Mouse (Mus musculus): Measurements from ENCODE around the gene Tectb. TPM values are rescaled to one million over a fixed set of nuclear protein-coding genes. Genes with fewer than 3 reads are reported as not detected.

The Tectb gene
- polyA plus RNA-seq (2011; ENCODE audit: insufficient read length, low read depth, missing spikeins), result not detected in 2 replicates

DNA sequence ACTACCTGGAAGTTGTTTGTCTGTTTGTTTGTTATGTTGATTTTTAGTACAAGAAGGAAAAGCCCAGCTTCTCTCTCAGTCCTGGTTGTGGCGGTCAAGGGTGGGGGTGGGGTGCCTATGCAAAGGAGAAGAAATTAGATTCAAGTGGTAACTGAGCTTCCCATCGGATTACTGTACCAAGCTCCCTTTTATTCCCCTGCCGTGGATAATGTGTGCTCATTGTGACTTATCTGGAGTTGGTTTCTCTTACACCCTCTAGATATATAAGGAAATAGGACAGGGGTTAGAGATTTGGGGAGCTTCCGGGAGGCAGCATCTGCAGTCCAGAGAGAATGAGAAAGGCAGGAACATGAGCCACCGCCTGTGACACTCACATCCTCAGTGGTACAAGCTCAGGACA lies at the start of gene Tectb:
Gene Tectb (plus strand): TSS at position 301 of the 400 bp plus-strand sequence.
- Histone ChIP-seq H3K4me1 (ENCODE audit: control insufficient read depth, insufficient read depth, low read length) (no peaks in the 10 kb centered on the region), H3K27ac (ENCODE audit: insufficient read depth, low read length) (no peak within 1 kb of the TSS), H3K4me3 (ENCODE audit: insufficient read depth, low read length) (no peak within 1 kb of the TSS)
- TF ChIP-seq CTCF (IDR thresholded peaks at IDR 0.05; ENCODE audit: borderline replicate concordance, insufficient read depth, low read length), result no peak
- no peak for TF ChIP-seq POLR2A (IDR thresholded peaks at IDR 0.05; ENCODE audit: low read depth, low read length)

- Histone ChIP-seq H3K4me1 (ENCODE audit: control insufficient read depth, insufficient read depth, low read length) (no peaks in the 10 kb centered on the region), H3K4me3 (ENCODE audit: insufficient read depth, low read length) (no peak overlapping the region)
- TF ChIP-seq POLR2A (IDR thresholded peaks at IDR 0.05; ENCODE audit: low read depth, low read length) (no peak), CTCF (IDR thresholded peaks at IDR 0.05; ENCODE audit: borderline replicate concordance, insufficient read depth, low read length) (no peak)
These were observed 48.8 kb upstream of the Tectb start for GRCm38 (mm10) chr19:55131747-55132146.

GRCm38 (mm10) chr19:55132476-55132875 lies 48.1 kb upstream of the Tectb start:
- H3K4me3 ChIP-seq (ENCODE audit: insufficient read depth, low read length), result no peak overlapping the region
- TF ChIP-seq POLR2A (IDR thresholded peaks at IDR 0.05; ENCODE audit: low read depth, low read length) (no peak), CTCF (IDR thresholded peaks at IDR 0.05; ENCODE audit: borderline replicate concordance, insufficient read depth, low read length) (no peak)
- no peak overlapping the region for H3K27ac ChIP-seq (ENCODE audit: insufficient read depth, low read length)
- H3K4me1 ChIP-seq (ENCODE audit: control insufficient read depth, insufficient read depth, low read length), result no peaks in the 10 kb centered on the region

More at GRCm38 (mm10) chr19:55131747-55132146, 48.8 kb upstream of the Tectb start:
- no peak overlapping the region for H3K27ac ChIP-seq (ENCODE audit: insufficient read depth, low read length)

DNA sequence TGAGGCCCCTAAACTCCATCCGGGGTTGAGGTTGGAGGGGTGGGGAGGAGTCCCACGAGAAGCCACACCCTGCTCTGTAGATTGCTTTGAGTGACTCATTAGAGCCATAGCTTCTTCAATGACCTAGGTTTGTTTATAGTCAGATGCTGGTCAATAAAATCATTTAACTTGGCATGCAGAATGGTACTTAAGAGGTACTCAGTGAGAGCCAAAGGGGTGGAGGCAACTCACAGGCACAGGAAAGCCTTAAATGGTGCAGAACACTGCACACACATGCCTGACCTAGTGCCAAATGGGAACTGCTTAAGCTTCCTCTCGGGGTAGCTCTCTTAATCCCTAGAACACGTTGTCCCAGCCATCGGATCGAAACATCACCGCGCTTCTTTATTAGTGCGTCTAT lies 46.0 kb upstream of the Tectb start:
- Histone ChIP-seq H3K27ac (ENCODE audit: insufficient read depth, low read length) (no peak overlapping the region), H3K4me3 (ENCODE audit: insufficient read depth, low read length) (no peak overlapping the region), H3K4me1 (ENCODE audit: control insufficient read depth, insufficient read depth, low read length) (no peaks in the 10 kb centered on the region)
- TF ChIP-seq CTCF (IDR thresholded peaks at IDR 0.05; ENCODE audit: borderline replicate concordance, insufficient read depth, low read length) (no peak), POLR2A (IDR thresholded peaks at IDR 0.05; ENCODE audit: low read depth, low read length) (no peak)

- TF ChIP-seq POLR2A (IDR thresholded peaks at IDR 0.05; ENCODE audit: low read depth, low read length) (no peak), CTCF (IDR thresholded peaks at IDR 0.05; ENCODE audit: borderline replicate concordance, insufficient read depth, low read length) (no peak)
- H3K4me1 ChIP-seq (ENCODE audit: control insufficient read depth, insufficient read depth, low read length), result no peaks in the 10 kb centered on the region
- no peak overlapping the region for H3K4me3 ChIP-seq (ENCODE audit: insufficient read depth, low read length)
- no peak overlapping the region for H3K27ac ChIP-seq (ENCODE audit: insufficient read depth, low read length)
These were observed 44.6 kb upstream of the Tectb start for GRCm38 (mm10) chr19:55135918-55136317.

DNA sequence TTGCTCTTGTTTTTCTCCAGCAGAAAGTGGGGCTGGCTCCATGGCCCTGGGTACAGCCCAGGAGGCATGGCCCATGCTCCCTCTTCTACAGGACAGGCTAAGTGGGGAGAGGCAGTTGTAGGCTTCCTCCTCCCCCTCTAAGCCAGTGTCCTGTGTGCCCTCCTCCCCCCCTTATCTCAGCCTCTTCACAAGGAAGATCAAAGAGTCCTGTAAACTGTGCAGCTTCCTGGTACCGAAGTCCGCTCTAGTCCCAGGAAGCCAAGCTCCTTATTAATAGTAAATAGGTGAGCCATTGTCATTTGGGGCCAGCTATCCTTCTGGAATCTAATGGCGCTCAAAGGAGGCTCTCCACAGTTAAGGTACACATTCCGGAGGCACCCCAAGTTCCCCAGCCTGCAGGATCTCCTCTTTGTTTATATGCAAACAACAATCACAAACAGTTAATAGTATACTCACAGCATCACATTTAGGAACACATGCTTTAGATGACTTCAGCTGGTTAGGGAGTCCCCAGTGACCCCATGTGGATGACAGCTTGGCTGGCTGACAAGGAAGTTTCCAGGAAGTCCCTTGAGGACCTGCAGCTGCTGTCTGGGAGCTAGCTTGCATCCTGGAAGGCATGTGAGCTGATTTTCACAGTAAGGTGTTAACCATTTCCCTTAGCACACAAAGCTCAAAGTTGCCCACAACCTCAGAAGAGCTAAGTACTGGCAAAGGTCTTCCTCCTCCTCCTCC lies 43.7 kb upstream of the Tectb start:
- Histone ChIP-seq H3K4me1 (ENCODE audit: control insufficient read depth, insufficient read depth, low read length) (no peaks in the 10 kb centered on the region), H3K4me3 (ENCODE audit: insufficient read depth, low read length) (no peak overlapping the region), H3K27ac (ENCODE audit: insufficient read depth, low read length) (no peak overlapping the region)
- TF ChIP-seq CTCF (IDR thresholded peaks at IDR 0.05; ENCODE audit: borderline replicate concordance, insufficient read depth, low read length) (no peak), POLR2A (IDR thresholded peaks at IDR 0.05; ENCODE audit: low read depth, low read length) (no peak)

DNA sequence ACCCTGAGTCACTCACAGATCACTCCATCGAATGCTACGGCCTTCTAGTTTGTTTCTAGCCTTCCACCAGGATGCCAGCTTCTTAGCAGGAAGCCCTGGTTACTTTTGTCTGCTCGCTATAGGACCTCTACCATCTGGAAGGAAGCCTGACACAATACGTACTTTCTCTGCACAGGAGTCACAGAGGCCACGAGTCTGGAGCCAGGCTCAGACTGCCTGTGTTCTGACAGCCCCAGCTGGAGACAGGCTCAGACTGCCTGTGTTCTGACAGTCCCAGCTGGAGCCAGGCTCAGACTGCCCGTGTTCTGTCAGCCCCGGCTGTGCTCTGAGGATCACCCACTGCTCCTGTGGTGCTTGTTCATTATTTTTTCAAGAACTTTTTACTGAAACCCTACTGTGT lies 42.6 kb upstream of the Tectb start:
- TF ChIP-seq CTCF (IDR thresholded peaks at IDR 0.05; ENCODE audit: borderline replicate concordance, insufficient read depth, low read length) (no peak), POLR2A (IDR thresholded peaks at IDR 0.05; ENCODE audit: low read depth, low read length) (no peak)
- Histone ChIP-seq H3K4me1 (ENCODE audit: control insufficient read depth, insufficient read depth, low read length) (no peaks in the 10 kb centered on the region), H3K4me3 (ENCODE audit: insufficient read depth, low read length) (no peak overlapping the region), H3K27ac (ENCODE audit: insufficient read depth, low read length) (no peak overlapping the region)

DNA sequence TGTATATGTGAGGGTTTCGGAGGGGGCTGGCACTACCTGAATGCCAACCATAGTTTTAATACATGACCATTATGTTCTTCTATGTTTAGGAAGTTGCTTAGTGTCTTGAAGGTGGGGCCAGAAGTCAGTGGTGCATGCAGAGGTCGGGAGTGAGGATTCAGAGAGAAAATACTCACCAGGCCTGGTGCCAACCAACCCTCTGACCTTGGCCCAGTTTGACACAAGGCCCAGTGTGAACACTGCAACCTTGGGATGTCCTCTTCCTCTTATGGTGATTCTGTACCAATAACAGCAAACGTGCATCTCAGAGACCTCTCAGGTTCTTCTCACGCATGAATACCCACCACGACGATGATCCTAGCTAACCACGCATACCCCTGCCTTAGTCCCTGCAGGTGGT lies 42.0 kb upstream of the Tectb start:
- no peaks in the 10 kb centered on the region for H3K4me1 ChIP-seq (ENCODE audit: control insufficient read depth, insufficient read depth, low read length)
- TF ChIP-seq POLR2A (IDR thresholded peaks at IDR 0.05; ENCODE audit: low read depth, low read length), result no peak
- no peak for TF ChIP-seq CTCF (IDR thresholded peaks at IDR 0.05; ENCODE audit: borderline replicate concordance, insufficient read depth, low read length)
- H3K27ac ChIP-seq (ENCODE audit: insufficient read depth, low read length), result no peak overlapping the region
- no peak overlapping the region for H3K4me3 ChIP-seq (ENCODE audit: insufficient read depth, low read length)

GRCm38 (mm10) chr19:55139301-55139700 lies 41.2 kb upstream of the Tectb start:
- no peak overlapping the region for H3K27ac ChIP-seq (ENCODE audit: insufficient read depth, low read length)
- TF ChIP-seq CTCF (IDR thresholded peaks at IDR 0.05; ENCODE audit: borderline replicate concordance, insufficient read depth, low read length) (no peak), POLR2A (IDR thresholded peaks at IDR 0.05; ENCODE audit: low read depth, low read length) (no peak)
- H3K4me3 ChIP-seq (ENCODE audit: insufficient read depth, low read length), result no peak overlapping the region
- H3K4me1 ChIP-seq (ENCODE audit: control insufficient read depth, insufficient read depth, low read length), result no peaks in the 10 kb centered on the region

All from embryonic fibroblast, embryonic 13.5 days (primary cell).